Mouse (Mus musculus) liver, adult 2 months (tissue): Measurements from ENCODE around the gene Gmpr. TPM values are rescaled to one million over a fixed set of nuclear protein-coding genes. Genes with fewer than 3 reads are reported as not detected.

Experiments
- DNase-seq: peaks from one replicate; pipeline ENCODE4 v3.0.0-alpha.2; 2011; ENCODE audit warnings: low read depth, low spot score; ENCODE audit errors: extremely low read depth
- H3K27ac ChIP-seq: fragments of 200-500 bp; replicated peaks from 2 replicates; pipeline ENCODE4 v1.5.1; 2012; ENCODE audit warnings: low read depth, mild to moderate bottlenecking, control low read depth, inconsistent platforms, low read length; ENCODE audit not compliant: insufficient read depth
- H3K27me3 ChIP-seq: fragments of 200-500 bp; 2 replicates; pipeline ENCODE4 v1.6.1; 2012; ENCODE audit warnings: mild to moderate bottlenecking, moderate library complexity, low read length, inconsistent platforms; ENCODE audit not compliant: control insufficient read depth, insufficient read depth
- H3K36me3 ChIP-seq: fragments of 200-500 bp; 2 replicates; pipeline ENCODE4 v1.6.1; 2012; ENCODE audit warnings: low read length, inconsistent platforms; ENCODE audit not compliant: control insufficient read depth, insufficient read depth
- H3K4me1 ChIP-seq: fragments of 200-500 bp; 2 replicates; pipeline ENCODE4 v1.6.1; 2011; ENCODE audit warnings: low read length; ENCODE audit not compliant: control insufficient read depth, insufficient read depth
- H3K4me3 ChIP-seq: fragments of 200-500 bp; 2 replicates; pipeline ENCODE4 v1.5.1; 2011; ENCODE audit warnings: low read depth, mild to moderate bottlenecking, control low read depth, low read length, moderate library complexity; ENCODE audit not compliant: insufficient read depth
- H3K79me2 ChIP-seq: fragments of 200-500 bp; 2 replicates; pipeline ENCODE4 v1.6.1; 2012; ENCODE audit warnings: inconsistent platforms, mild to moderate bottlenecking, low read length, moderate library complexity; ENCODE audit not compliant: control insufficient read depth, insufficient read depth
- H3K9ac ChIP-seq: fragments of 200-500 bp; 2 replicates; pipeline ENCODE4 v1.6.1; 2012; ENCODE audit warnings: low read depth, mild to moderate bottlenecking, control low read depth, inconsistent platforms, low read length
- CTCF ChIP-seq: fragments of 200-500 bp; IDR thresholded peaks from 2 replicates; pipeline ENCODE4 v1.5.1; 2011; ENCODE audit warnings: low read depth, low read length, control low read depth
- POLR2A ChIP-seq: fragments of 200-500 bp; IDR thresholded peaks from 2 replicates; pipeline ENCODE4 v1.6.1; 2011; ENCODE audit warnings: low read length, control low read depth; ENCODE audit not compliant: insufficient read depth; ENCODE audit errors: extremely low read depth
- WGBS: fragments of 180-500 bp; shearing (Covaris S2); methylation state at CpG from one replicate; pipeline ENCODE4 v1.1.7; 2018; 5-methylcytosine and 5-hydroxymethylcytosine counted together
- polyA plus RNA-seq: library from polyadenylated mRNA; depleted of rRNA; stranded (reverse); fragments of >200 nt; gene quantifications from 2 replicates; pipeline ENCODE4 v1.2.3, GENCODE M21; 2012; rRNA removed
- total RNA-seq: library from RNA; depleted of rRNA; stranded (reverse); fragments of >200 nt; gene quantifications from 2 replicates; pipeline ENCODE4 v1.2.3, GENCODE M21; 2014; rRNA removed

Gmpr gene
- total and polyA plus RNA-seq, 2 experiments = 1.1 to 2.2 TPM

GRCm38 (mm10) chr13:45599831-45600230, 92.6 kb downstream of the Gmpr start:
- DNase-seq = no peak
- 91% methylated on average over 2 of the region's 2 CpGs for WGBS
- 0 out of 2 replicates have a peak, but pooled peaks cover 2% of the 10 kb centered on the region for H3K79me2 ChIP-seq

DNA sequence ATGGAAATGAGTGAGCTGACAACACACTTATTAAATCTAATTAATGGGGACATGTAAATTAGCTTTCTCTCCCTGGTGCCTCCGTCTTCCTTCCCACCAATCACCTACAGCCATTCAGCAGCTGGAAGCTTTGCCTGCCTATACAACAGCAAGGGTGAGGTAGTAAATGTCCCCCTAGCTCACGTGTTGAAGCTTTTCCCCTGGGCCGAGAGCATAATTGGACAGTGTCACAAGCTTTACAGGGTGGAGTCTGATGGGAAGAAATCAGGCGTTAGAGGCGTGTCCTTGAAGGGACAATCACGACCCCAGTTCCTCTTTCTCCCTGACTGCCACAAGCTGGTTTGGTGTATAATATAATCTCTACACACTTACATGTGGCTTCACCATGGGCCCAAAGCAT, 93.2 kb downstream of the Gmpr start:
- H3K9ac ChIP-seq = no peak overlapping the region
- H3K27ac ChIP-seq = no peak overlapping the region
- no peaks in the 10 kb centered on the region for H3K36me3 ChIP-seq
- no peak for TF ChIP-seq CTCF
- TF ChIP-seq POLR2A = no peak
- no peaks in the 10 kb centered on the region for H3K27me3 ChIP-seq
- H3K79me2 ChIP-seq = 0 out of 2 replicates have a peak, but pooled peaks cover 2% of the 10 kb centered on the region
- 74% methylated on average over 6 of the region's 6 CpGs for WGBS
- H3K4me1 ChIP-seq = no peaks in the 10 kb centered on the region
- no peak for DNase-seq
- H3K4me3 ChIP-seq = no peak overlapping the region

More at GRCm38 (mm10) chr13:45599831-45600230, 92.6 kb downstream of the Gmpr start:
- H3K4me3 ChIP-seq = no peak overlapping the region
- no peak overlapping the region for H3K27ac ChIP-seq
- no peaks in the 10 kb centered on the region for H3K36me3 ChIP-seq
- no peaks in the 10 kb centered on the region for H3K4me1 ChIP-seq
- H3K27me3 ChIP-seq = no peaks in the 10 kb centered on the region
- TF ChIP-seq POLR2A (no peak), CTCF (no peak)
- H3K9ac ChIP-seq = no peak overlapping the region

Other genes with a start within 250 kb of the Gmpr start
- 9.5 and 9.6 TPM in 2 replicates for gene Mylip, start 117.7 kb upstream of the Gmpr start, total RNA-seq
- gene Mylip, start 117.7 kb upstream of the Gmpr start, polyA plus RNA-seq = 2.9 and 4.8 TPM in 2 replicates